Mouse (Mus musculus) urinary bladder, postnatal 4 days (tissue): ENCODE results near the gene Cacna1c.

Experiments used
- DNase-seq, 2 experiments: peaks; one replicate each; pipeline ENCODE4 v3.0.0; 2021 to 2022; ENCODE audit warnings: low spot score in 2 of 2

Cacna1c gene

DNA sequence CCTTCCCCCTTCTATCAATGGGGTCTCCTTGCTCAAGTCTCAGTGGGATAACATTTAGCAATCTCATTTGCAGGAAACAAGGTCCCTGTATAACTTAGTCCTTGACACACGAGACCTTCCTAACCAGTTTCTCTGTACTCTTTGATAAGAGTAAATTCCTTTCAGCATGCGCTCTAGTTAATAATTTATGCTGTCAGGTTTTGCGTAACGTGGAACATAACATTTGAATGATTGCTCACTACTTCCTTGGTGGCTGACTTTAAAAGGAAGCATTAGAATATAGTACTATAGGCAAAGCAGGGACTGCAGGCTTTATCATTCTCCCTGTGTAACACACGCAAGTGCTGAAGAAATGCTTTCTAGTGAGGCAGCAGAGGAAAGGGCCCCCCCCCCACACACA is 232.9 kb downstream of the Cacna1c start:
- no peak for DNase-seq

DNA sequence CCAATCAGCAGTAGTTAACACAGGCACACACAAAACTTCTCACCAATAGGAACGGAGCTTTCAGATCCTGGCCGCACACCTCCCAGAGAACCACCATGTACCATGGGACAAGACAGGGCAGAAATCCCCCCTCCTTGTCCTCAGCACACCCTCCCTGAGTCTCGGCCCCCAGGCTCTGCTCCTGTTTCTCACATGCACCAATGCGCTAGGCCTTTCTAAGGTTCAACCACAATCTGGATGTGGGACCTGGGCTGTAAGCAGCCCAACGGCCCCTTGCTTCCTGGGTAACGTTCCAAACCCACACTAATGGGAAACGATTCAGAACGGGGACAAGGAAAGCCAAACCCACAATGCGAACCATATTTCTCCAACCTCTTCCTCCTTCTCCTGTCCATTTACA is 237.7 kb downstream of the Cacna1c start:
- DNase-seq: no peak

DNA sequence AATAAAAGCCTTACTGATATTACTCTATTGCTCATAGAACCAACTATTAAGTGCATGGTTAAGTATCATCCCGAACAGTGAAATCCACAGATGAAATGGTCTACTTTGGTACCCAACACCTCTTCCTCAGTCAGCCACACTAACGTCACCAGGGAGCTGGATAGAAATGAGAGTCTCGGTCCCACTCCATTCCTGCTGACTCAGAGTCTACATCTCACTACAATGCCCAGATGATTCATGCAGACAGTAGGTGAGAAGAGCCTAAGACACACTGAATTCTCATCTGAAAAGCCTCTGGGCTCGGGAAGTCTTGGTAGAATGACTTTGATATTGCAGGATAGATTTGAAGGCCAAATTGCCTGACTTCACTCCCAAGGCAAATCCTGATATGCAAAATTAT is 240.0 kb downstream of the Cacna1c start:
- DNase-seq: no peak

DNA sequence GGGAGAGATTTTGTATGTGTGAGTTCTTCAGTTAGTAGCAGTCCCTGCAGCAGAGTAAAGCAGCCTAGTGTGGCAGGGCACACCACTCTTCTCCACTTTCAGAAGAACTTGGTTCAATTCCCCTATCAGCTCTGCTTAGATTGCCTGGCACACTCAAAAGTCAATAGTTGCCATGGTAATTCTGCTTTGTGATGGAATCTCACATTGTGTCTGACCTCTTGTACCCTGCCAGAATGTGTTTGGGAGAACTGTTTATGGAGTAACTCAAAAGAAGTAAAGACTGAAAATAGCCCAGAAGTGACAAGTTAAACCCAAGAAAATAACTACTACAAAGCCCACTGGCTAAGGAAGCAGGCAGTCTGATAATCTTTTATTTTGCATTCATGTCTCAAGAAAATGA is 240.4 kb downstream of the Cacna1c start:
- no peak for DNase-seq

DNA sequence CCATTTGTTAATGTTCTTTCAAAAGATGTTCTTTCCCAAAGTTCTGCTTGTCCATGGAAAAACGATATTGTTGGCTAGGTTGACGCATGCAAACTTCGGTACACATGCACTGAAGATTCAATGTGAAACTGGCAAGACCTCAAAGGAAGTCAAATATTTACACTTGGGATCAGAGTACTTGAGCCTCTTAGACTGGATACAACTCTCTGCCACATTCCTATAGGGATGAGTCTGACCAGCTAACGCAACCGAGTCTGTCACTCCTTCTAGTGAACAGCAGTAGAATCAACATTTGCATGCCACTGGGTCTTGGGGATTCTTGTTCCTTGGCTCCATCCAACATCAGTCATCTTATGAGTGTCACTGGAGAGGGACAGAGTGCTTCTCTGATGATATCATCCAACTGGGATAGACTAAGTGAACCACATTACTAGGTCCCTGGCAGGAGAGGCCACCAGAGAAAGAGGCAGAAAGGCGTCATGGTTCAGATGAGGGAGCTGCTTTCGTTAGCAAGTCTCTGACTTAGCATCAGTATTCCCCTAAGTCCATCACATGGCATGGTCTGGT is 241.1 kb downstream of the Cacna1c start:
- DNase-seq: no peak

DNA sequence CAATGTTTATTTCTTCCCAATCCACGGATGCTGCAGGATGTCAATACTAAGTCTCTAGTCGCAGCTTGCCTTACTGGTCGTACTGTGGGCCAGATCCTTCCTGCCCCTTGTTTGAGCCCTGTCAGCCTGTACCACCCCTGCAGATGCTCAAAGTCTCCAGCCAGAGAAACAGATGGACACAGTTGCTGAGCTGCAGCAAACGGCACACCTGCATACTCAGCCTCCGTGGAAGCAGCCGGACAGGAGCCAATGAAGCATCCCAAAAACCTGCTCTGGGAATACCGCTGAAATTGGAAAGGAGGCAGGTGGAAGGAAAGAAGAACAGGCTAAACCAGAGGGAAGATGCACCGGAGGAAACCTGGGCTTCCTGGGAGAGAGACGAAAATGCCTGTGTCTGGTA is 243.8 kb downstream of the Cacna1c start:
- no peak for DNase-seq

DNA sequence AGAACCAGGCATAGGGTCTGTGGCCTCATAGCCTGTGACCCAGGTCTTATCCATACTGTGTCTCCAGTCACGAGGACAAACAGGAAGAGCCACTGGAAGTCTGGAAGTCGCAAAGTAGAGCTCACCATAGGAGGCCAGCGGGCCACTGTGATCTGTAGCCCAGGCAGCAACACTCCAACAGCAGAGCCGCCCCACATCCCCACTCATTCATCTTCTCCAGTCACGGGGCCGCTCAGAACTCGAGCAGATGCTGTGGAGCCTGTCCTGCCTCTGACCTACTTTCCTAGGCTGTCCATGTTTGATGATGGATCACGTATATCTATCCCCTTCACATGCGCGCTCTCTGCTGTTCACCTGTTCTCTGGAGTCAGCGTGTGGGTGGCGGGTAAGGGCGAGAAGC is 246.0 kb downstream of the Cacna1c start:
- DNase-seq: no peak

DNA sequence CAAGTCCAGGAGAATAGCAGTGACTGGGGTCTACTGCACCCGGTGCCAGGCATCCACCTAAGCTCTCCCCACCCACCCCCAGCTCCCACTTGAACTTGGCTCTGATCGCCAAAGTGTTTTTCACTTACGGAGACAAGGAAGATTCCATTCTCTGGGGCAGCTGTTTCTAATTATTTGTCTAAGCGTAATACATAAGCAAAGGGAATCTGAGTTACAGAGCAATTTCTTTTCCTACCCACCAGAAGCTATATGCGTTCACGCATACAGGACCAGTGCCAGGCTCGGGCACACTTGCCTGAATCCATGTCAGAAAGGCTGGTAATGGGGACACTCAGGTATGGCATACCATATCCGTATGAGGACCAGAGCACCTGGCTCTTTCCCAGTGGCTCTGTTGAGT is 248.9 kb downstream of the Cacna1c start:
- no peak for DNase-seq

DNA sequence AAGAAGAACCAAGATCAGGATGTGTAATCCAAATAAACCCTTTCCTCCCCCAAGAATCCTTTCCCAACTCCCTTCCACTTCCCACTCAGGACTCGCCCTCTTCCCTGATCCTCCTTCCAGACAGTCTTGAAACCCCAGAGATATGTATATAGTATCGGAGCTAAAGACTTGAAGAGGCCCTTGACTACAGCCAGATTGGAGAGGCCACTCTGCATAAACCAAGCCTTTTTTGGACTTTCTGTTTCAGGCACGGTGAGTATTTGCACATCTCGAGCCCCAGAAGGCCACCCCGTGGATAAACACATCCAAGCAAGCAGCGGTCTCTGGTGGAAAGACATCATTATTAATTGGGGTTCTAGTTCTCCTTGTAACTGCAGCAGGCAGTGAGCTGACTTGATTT is 249.6 kb downstream of the Cacna1c start:
- DNase-seq: no peak

DNA sequence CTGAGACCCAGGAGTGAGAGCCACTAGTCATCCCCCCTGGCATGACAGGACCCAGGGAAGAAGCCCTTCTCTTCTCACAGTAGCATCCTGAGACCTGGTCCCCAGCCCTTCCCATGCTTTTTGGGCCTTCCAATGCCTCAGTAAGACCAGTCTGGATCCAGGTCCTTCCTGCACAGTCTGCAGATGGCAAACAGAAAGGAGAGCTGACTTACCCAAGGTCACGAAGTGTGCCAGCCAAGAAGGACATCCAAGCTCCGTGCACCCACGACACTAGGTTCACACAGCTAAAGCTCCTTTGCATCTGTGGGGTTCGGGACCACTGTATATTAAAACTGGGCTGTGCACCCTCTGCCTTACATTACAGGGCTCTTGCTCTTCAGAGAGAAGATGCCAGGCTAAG is 252.1 kb downstream of the Cacna1c start:
- no peak for DNase-seq

DNA sequence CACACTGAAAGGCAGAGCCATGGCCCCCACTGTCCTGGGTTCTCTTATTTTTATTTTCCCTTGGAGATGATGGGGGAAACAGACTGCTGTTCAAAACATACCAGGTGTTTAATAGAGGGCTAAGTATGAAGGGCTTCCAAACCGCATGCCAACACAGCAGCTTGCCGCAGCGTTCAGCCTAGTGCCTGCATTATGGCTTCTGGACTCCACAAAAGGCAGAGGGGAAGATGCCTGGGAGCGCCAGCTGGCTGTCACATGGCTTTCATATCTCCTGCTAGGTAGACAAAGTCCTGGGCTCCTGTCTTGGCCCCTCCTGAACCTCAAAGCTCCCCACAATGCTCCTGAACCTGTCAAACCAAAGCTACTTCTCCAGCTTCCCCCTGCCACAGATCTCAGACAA is 254.4 kb downstream of the Cacna1c start:
- DNase-seq: no peak

DNA sequence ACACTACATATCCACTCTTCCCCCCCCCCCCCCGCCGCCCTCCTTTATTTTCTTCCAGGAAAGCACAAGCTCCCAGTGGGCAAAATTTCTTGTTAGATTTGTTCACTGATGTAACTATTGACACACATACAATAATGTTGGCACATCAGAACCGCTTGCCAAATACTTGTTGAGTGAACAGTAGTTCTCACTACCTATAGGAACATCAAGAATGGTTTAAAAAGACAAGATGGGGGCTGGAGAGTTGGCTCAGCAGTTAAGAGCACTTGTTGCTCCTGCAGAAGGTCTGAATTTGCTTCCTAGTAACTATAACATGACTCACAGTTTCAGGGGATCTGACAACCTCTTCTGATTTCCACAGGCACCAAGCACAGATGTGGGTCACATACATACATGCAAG is 255.2 kb downstream of the Cacna1c start:
- DNase-seq: no peak

DNA sequence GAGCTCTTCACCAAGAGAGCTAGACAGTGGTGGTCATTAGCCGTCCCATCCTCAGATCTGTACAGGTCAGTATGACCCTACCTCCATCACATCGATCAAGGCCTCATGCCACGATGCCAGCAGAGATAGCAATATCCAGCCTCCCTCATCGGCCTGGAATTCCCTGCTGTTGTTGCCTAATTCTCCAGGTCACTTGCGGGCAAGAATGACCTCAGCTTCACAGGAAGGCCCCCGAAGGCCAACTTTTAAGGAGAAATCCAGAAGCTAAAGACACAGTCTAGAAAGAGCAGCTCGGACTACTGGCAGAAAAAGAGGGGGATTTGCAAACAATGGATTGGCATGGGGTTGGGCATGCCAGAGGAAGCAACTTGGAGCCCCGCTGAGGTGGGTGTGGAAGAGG is 256.6 kb downstream of the Cacna1c start:
- DNase-seq: no peak

DNA sequence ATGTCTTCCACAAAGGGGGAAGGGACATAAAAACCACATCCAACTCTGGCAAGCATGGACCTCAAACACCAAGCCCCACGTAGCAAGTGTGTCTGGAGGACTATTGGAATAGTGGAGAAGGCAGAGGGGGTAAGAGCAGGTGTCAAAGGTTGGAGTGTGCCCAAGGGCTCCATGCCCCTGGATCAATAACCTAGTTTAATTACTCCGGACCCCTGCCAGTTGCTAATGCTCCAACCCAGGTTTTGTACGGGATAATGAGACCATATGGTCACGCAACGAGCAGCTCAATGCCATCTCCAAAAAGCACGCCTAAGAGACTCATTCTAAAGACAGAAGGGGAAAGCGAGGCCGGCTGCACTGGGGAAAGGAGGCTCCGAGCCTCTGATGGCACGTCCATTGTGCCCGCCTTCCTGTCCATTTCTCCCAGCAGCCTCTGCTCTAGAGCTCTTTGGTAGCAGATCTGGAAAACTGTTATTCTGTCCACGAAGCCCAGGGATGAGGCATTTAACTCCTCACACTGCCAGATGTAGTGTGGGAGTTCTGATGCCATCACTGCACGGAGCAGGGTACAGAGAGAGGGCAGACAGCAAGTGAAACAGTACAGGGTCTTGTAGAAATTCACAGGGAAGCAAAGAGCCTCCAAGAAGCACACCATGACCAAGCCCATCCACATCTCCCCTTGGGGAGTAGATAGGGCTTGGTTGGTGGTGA is 257.7 kb downstream of the Cacna1c start:
- no peak for DNase-seq

DNA sequence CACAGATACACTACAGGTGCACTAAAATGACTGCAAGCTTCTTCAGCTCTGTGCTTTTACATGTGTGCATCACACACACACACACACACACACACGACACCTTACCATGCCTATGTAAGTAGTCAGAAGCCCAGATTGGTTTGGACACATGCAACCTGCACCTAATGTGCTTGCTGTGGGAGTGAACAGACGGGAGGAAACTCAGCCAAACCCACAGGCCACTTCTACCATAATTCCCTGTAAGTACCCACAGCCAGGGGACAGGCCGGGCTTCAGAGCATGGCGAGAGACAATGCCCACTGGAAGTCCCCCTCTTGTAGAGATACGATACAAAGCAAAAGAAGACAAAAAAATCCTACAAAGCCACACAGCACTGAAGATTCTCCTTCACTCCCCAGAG is 258.7 kb downstream of the Cacna1c start:
- no peak for DNase-seq

DNA sequence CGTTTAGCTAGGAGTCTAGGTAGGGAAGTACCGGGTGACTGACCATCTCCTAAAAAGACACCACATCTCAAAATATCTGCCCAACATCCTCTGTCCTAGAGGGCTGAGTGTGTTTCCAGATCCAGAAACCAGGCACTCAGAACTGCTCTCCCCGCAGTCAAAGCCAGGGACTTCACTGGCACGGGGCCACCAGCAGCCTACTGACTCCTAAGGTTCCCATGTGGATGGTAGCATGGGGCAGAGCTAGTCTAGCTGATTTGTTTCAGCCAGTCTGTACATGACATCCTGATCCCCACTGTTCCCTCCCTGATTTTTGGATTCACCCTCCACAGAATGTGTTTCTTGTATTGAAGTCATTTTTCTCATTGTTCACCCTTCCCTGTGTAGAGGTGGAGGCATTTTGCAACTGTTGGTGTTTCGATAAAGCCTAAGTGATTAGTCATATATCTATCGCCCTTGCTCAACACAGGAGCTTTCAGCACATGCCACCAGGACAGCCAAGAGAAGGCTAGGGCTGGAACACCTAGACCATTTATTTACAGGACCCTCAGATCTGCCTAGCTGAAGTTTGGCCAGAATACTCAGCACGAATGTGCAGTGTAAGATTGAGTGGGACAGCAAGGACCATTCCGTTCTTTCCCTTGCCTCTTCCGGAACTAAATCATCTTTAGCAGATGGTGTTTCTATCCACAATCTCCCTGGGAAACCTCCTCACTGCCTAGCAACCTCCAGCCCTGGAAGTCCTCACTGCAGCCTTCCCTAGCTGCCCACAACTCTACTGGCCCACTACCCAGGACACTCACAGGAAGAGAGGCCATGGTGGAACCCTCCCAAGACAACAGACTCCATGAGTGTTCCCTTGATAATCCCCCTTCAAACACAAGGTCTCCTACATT is 260.4 kb downstream of the Cacna1c start:
- DNase-seq: no peak

DNA sequence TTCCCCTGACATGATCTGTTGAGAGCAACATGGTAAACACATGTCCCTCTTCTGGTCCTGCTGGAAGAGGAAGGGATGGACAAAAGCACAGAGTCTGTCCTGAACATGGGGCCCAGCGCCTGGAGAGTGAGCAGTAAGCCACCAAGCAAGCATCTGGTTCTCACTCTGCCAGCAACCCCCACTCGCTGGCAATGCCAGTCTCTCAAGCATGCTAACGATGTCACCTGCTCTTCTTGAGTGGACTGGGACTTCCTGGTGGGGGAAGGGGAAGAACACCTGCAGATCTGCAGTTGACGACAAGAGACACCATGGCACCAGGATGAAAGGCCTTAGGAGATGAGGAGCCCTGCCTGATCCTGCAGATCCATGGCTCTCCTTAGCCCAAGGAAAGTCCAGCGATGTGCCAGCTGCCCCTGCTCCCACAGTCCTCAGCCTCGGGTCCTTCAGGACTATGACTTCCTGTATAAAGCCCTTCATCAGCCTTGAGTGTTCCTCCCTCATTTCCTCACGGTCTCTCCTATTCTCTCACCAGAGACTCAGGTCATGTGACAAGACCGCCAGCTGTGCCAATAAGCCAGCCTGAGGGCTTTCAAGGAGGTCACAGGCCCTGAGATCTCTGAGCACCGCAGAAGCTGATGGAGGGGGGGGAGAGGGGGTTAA is 261.8 kb downstream of the Cacna1c start:
- DNase-seq: no peak

DNA sequence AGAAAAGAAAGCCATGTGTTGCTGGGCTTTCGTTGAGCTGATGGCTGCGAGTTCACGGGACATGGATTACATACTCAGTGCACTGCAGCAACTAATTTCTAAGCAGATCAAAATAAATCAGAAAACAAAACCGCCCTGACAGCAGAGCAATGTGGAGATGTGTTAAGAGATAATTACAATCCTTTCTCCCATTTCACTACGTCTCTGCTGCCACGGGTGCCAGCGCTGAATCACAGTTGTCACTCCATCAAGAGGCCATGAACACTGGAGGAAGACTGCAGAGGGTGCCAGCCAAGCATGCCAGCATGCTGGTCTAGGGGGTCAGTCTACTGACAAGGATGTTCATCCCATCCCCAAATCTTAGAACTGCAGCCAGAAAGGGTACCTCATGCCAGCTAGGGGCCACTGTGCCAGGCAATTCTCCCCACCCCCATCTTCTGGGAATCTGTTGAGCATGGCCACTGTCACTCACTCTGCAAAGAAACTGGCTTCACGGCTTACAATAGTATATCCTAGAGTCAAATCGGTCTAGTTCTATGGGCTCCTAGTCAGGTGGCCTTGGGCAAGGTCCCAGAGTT is 263.1 kb downstream of the Cacna1c start:
- DNase-seq: no peak

DNA sequence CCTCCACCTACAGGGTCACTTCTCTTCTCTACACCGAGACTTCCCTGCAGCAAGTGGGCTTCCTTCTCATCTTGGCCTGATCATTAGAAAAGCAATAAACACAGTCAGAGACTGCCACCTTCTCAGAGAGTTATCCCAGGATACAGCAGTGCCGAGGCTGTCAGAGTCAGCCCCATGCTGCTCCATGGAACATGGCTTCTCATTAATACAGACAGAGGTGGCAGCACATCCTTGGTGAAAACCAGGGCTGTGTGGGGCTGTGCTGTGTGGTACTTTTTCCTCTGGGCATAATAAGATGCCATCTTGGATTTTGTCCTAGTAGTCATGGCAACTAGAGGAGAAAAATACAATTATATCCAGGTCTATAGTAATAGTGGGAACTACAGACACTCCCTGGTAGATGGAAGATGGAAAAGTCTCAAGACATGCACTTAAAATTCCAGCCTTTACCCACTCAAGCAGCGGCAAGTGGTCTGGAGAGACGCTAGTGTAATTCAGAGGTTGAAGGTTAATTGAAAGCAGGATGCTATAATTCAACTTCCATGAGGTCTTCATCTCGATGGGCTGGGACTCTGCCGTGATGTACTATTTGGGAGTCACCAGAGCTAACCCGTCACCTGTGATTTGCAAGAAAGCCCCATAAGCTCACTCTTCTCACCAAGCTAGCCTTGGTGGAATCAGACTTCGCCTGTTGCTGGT is 264.1 kb downstream of the Cacna1c start:
- DNase-seq: no peak

DNA sequence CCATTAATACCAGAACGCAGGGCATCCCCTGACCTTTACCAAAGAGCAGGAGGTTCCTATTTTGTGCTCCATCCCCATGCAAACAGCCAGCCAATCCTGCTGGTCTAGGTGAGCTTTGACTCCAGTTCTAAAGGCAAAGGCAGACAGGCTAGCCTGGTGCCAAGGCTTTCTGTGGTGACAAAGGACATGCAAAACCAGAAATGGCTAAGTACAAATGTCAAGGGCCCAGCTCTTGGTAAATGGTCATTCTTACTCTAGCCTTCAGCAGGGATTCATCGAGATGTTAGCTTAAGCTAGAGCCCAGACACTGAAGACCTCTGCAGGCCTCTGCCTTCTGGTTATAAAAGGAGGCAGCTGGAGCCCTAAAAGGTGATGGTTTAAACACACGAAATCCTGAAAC is 269.5 kb downstream of the Cacna1c start:
- no peak for DNase-seq

DNA sequence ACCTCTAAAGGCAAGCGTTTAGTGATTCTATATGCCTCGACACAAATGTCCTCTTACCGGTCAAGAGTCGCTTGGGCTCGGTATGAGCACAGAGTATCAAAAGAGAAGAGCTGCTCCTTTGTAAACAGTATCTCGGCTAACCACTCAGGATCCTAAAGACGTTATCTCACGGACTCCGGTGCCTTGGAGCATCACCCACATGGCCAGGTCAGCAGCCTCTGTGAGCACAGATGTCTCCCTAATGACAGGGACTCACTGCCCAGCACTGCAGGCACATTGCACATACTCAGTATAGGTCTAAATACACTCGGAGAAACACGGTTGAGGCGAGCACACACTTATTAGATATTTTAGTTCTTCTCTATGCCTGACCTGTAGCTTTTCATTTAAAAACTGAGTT is 271.8 kb downstream of the Cacna1c start:
- no peak for DNase-seq

DNA sequence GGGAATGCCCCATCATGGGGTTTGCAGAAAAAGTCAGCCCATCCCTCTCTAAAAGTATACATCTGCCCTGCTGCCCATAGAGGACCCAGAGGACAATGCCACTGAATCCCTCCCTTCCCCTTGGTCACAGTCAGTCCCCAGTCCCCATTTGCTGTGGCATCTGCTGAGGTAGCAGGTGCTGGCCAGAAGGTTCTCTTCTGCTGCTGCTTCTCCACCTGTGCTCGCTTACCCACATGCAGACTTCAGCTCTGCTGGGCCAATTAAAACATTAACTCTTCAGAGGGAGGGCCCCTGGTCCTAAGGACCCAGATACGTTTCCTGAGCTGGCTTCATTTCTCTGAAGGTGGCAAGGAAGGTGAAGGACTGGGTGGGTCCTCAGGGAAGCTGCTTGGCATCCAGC is 272.3 kb downstream of the Cacna1c start:
- DNase-seq: no peak
